In genomic region chr6:33137823-33138222, GRCm38 (mm10) we compare ENCODE assay signal across 11 mouse cellular contexts.
DNase-seq lines count a peak whose midpoint lies in the region; ATAC-seq and TF ChIP-seq lines count a peak whose summit lies in the region.
"Had no signal": no experiment of that assay in that cellular context is flagged by ENCODE, and none has a peak within 500 bp of the region (broad histone marks: within the 10 kb centered on the region; RNA-seq: fewer than 3 reads in every experiment).

No protein-coding gene starts in this region.

- H3K36me3 ChIP-seq in forebrain, embryonic 11.5 days (ENCODE audit: control insufficient read depth, insufficient read depth, low read length), result no peaks in the 10 kb centered on the region
- no peaks in the 10 kb centered on the region for H3K36me3 ChIP-seq in forebrain, embryonic 13.5 days (ENCODE audit: poor library complexity, severe bottlenecking)
- no peaks in the 10 kb centered on the region for H3K36me3 ChIP-seq in lung, postnatal 0 days (ENCODE audit: insufficient read depth, low read length)
- H3K36me3 ChIP-seq: embryonic facial prominence, embryonic 15.5 days had no signal

- ATAC-seq in forebrain, embryonic 11.5 days (replicated peaks; ENCODE audit: low FRiP score), result no peak
- no peak for ATAC-seq in forebrain, embryonic 13.5 days
- ATAC-seq in lung, postnatal 0 days, result no peak

- H3K4me2 ChIP-seq in forebrain, embryonic 11.5 days (ENCODE audit: low read depth, low read length, severe bottlenecking), result no peak overlapping the region
- no peak overlapping the region for H3K4me2 ChIP-seq in forebrain, embryonic 13.5 days
- H3K4me2 ChIP-seq in lung, postnatal 0 days (replicated peaks; ENCODE audit: low read depth, low read length), result no peak overlapping the region
- H3K4me2 ChIP-seq: embryonic facial prominence, embryonic 15.5 days had no signal

- TF ChIP-seq EP300 in lung, postnatal 0 days (IDR thresholded peaks at IDR 0.05), result no peak

- no peak overlapping the region for H3K9ac ChIP-seq in forebrain, embryonic 11.5 days (ENCODE audit: low read length)
- no peak overlapping the region for H3K9ac ChIP-seq in forebrain, embryonic 13.5 days
- H3K9ac ChIP-seq in lung, postnatal 0 days (replicated peaks; ENCODE audit: low read depth), result no peak overlapping the region
- H3K9ac ChIP-seq: embryonic facial prominence, embryonic 15.5 days had no signal

- TF ChIP-seq CTCF in lung, postnatal 0 days (IDR thresholded peaks at IDR 0.05), result no peak
- TF ChIP-seq CTCF in gastrocnemius, adult 2 months (IDR thresholded peaks at IDR 0.05), result no peak

- H3K27me3 ChIP-seq in forebrain, embryonic 11.5 days (ENCODE audit: control insufficient read depth, insufficient read depth, low read length), result no peaks in the 10 kb centered on the region
- H3K27me3 ChIP-seq in forebrain, embryonic 13.5 days, result no peaks in the 10 kb centered on the region
- H3K27me3 ChIP-seq in lung, postnatal 0 days (replicated peaks; ENCODE audit: insufficient read depth, low read length), result no peaks in the 10 kb centered on the region
- H3K27me3 ChIP-seq: embryonic facial prominence, embryonic 15.5 days had no signal

- H3K4me1 ChIP-seq in forebrain, embryonic 11.5 days (replicated peaks; ENCODE audit: control insufficient read depth, insufficient read depth, low read length), result no peaks in the 10 kb centered on the region
- 0 out of 2 replicates have a peak, but pooled peaks cover 7% of the 10 kb centered on the region for H3K4me1 ChIP-seq in forebrain, embryonic 13.5 days
- H3K4me1 ChIP-seq in lung, postnatal 0 days (ENCODE audit: insufficient read depth, low read depth, low read length), result no peaks in the 10 kb centered on the region
- H3K4me1 ChIP-seq: embryonic facial prominence, embryonic 15.5 days had no signal

- H3K4me3 ChIP-seq in forebrain, embryonic 11.5 days (ENCODE audit: low read depth, low read length), result no peak overlapping the region
- H3K4me3 ChIP-seq in forebrain, embryonic 13.5 days, result no peak overlapping the region
- no peak overlapping the region for H3K4me3 ChIP-seq in lung, postnatal 0 days (ENCODE audit: low read depth, low read length)
- no peak overlapping the region for H3K4me3 ChIP-seq in gastrocnemius, adult 2 months
- H3K4me3 ChIP-seq: embryonic facial prominence, embryonic 15.5 days had no signal

- intact Hi-C loops in gastrocnemius, adult 2 months (cut with DNase I), result no loop called here

- DNase-seq in forebrain, embryonic 11.5 days (ENCODE audit: low spot score), result peak; percentile 54
- DNase-seq in lung, postnatal 0 days (ENCODE audit: low spot score), result peak; percentile 10
- no peak for DNase-seq in lung, adult 18-20 months
- peak; percentile 48 for DNase-seq in R1 (ENCODE audit: low read depth, low spot score)
- peak; percentile 16 for DNase-seq in hindlimb bud, embryonic 11.5 days (ENCODE audit: extremely low spot score, low read depth, low spot score)
- no peak for DNase-seq in cerebellum, adult 8-10 months
- DNase-seq in gastrocnemius, adult 2 months, result no peak
- DNase-seq: heart, adult 11 months; kidney, adult 8-10 months had no signal

- no peaks in the 10 kb centered on the region for H3K9me3 ChIP-seq in forebrain, embryonic 11.5 days (ENCODE audit: control insufficient read depth, low read length)
- no peaks in the 10 kb centered on the region for H3K9me3 ChIP-seq in forebrain, embryonic 13.5 days (replicated peaks)
- H3K9me3 ChIP-seq in lung, postnatal 0 days (ENCODE audit: low read length), result no peaks in the 10 kb centered on the region
- H3K9me3 ChIP-seq: embryonic facial prominence, embryonic 15.5 days had no signal

- WGBS in forebrain, embryonic 11.5 days, result 44% methylated on average over 8 of the region's 8 CpGs
- 41% methylated on average over 8 of the region's 8 CpGs for WGBS in forebrain, embryonic 13.5 days
- 41% methylated on average over 8 of the region's 8 CpGs for WGBS in lung, postnatal 0 days

- no peak overlapping the region for H3K27ac ChIP-seq in forebrain, embryonic 11.5 days (ENCODE audit: low read depth, low read length)
- H3K27ac ChIP-seq in forebrain, embryonic 13.5 days, result no peak overlapping the region
- no peak overlapping the region for H3K27ac ChIP-seq in lung, postnatal 0 days (ENCODE audit: low read length)
- H3K27ac ChIP-seq in gastrocnemius, adult 2 months, result no peak overlapping the region
- H3K27ac ChIP-seq: embryonic facial prominence, embryonic 15.5 days had no signal

Comparison
In these comparisons a context has a peak if more than half of its experiments do, and no peak if none do; other contexts are left out.
1. DNase-seq: peak in forebrain, embryonic 11.5 days (single experiment), lung, postnatal 0 days (single experiment), R1 (single experiment) and hindlimb bud, embryonic 11.5 days (single experiment); none in lung, adult 18-20 months (0 of 2), cerebellum, adult 8-10 months (single experiment) and gastrocnemius, adult 2 months (single experiment).